In genomic region chr10:66920761-66921684, GRCm38 (mm10) we compare ENCODE assay signal across 7 mouse cellular contexts.
DNase-seq lines count a peak whose midpoint lies in the region; ATAC-seq lines count a peak whose summit lies in the region.

No protein-coding gene starts in this region.

- intact Hi-C loops in left cerebral cortex, postnatal 25 days (cut with DNase I), result loop anchor here (1.0 kb wide), 1 partner anchor 82 kb away; no protein-coding TSS in a partner anchor

- H3K27me3 ChIP-seq in intestine, embryonic 15.5 days (replicated peaks), result no peaks in the 10 kb centered on the region

- H3K9me3 ChIP-seq in intestine, embryonic 15.5 days, result no peaks in the 10 kb centered on the region

- H3K36me3 ChIP-seq in intestine, embryonic 15.5 days, result no peaks in the 10 kb centered on the region

- H3K9ac ChIP-seq in intestine, embryonic 15.5 days, result no peak overlapping the region

- H3K4me3 ChIP-seq in intestine, embryonic 15.5 days (replicated peaks), result peak overlapping the region; percentile 9; the same call in 1 of the 2 replicates

- peak; percentile 97 for DNase-seq in adrenal gland, postnatal 10 days
- DNase-seq in embryo, embryonic 11.5 days (ENCODE audit: low read depth, low spot score), result peak; percentile 56
- DNase-seq in gastrocnemius, postnatal 4 days (ENCODE audit: low spot score in 2 of 2), result peak; percentile 92 to 96
- DNase-seq in left cerebral cortex, postnatal 25 days (ENCODE audit: low spot score in 2 of 2), result peak; percentile 87 to 91
- peak; percentile 74 for DNase-seq in mesoderm, embryonic 11.5 days (ENCODE audit: low read depth, low spot score)
- DNase-seq in right cerebral cortex, postnatal 36 days (ENCODE audit: low spot score in 2 of 2), result peak; percentile 80 to 82

- H3K4me2 ChIP-seq in intestine, embryonic 15.5 days (replicated peaks), result peak overlapping the region; percentile 54

- peaks cover 27% of the 10 kb centered on the region for H3K4me1 ChIP-seq in intestine, embryonic 15.5 days (replicated peaks)

- H3K27ac ChIP-seq in intestine, embryonic 15.5 days, result peak overlapping the region; percentile 82

- 13% methylated on average over 27 of the region's 27 CpGs for WGBS in intestine, embryonic 15.5 days

- ATAC-seq in intestine, embryonic 15.5 days, result peak; percentile 82

Comparison
In these comparisons a context has a peak if more than half of its experiments do, and no peak if none do; other contexts are left out.
1. Peak in every context shown above with its lines: DNase-seq, ATAC-seq, H3K4me3 ChIP-seq and H3K27ac ChIP-seq.